Mouse (Mus musculus): ENCODE measurements around the gene Emc1. TPM values are rescaled to one million over a fixed set of nuclear protein-coding genes. Genes with fewer than 3 reads are reported as not detected.

Emc1 gene
- polyA plus RNA-seq (2014; fragmentation: Nextera tagmentation; extraction: Ambion mirVana), result 28.7 and 31.0 TPM in 2 replicates

DNA sequence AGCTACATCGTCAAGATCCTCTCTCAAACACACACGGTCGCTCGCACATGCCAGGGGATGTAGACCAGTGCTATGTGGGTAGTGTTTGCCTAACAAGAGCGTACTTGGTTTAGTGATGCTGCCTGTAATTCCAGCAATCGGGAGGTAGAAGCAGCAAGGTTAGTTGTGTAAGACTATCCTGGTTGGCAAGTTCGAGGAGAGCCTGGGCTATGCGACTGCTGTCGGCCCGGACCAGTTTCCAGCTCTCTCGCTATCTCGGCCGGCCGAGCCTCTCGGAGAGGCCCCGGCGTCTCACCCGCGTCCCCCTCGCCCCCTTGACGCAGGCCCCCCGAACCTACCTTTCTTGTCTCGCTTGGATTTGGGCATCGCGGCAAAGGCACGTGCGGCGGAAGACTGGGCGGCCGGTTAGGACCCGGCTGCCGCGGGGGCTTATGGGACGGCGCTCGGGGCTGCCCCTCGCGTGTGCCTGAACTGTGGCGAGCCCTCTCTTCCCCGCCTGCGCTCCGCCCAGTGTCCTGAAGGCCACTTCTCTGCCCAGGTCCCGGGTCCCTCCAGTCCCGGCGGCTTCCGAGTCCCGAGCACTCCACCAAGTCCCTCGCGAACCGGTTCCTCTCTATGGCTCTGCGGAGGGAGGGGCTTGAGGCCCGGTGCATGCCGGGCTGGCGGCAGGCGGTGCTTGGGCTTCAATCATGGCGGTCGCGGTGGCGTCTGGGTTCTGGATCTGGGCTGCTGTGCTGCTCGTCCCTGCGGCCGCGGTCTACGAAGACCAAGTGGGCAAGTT is at the start of gene Emc1, which contains the start of the genes Mrto4 and Ubr4:
Emc1 (plus strand) TSS at position 657 of the 781 bp plus-strand sequence.
Mrto4 (minus strand) TSS at position 646 of the 781 bp plus-strand sequence.
Ubr4 (plus strand) TSS at position 679 of the 781 bp plus-strand sequence.
- H3K36me3 ChIP-seq (ENCODE audit: insufficient read depth), result peaks cover 59% of the 10 kb centered on the region
- H3K4me3 ChIP-seq (ENCODE audit: low read depth, low read length), result peak within 1 kb of the TSS; percentile 87
- H3K9ac ChIP-seq, result peak within 1 kb of the TSS; percentile 91
- no peak for TF ChIP-seq CTCF (IDR thresholded peaks at IDR 0.05; ENCODE audit: low read depth)
- peak within 1 kb of the TSS; percentile 98 for H3K27ac ChIP-seq (ENCODE audit: low read depth)
- WGBS, result under 1% methylated on average over 63 of the region's 64 CpGs
- peak; percentile 89 for DNase-seq
- no peaks in the 10 kb centered on the region for H3K9me3 ChIP-seq (ENCODE audit: low read depth, low read length)
- no peaks in the 10 kb centered on the region for H3K27me3 ChIP-seq (ENCODE audit: insufficient read depth, low read length)
- peak; percentile 95 for ATAC-seq (ENCODE audit: insufficient read depth)
- H3K4me2 ChIP-seq, result peak within 1 kb of the TSS; percentile 99
- no peaks in the 10 kb centered on the region; the same call in 1 of the 2 replicates for H3K4me1 ChIP-seq (ENCODE audit: insufficient read depth)

DNA sequence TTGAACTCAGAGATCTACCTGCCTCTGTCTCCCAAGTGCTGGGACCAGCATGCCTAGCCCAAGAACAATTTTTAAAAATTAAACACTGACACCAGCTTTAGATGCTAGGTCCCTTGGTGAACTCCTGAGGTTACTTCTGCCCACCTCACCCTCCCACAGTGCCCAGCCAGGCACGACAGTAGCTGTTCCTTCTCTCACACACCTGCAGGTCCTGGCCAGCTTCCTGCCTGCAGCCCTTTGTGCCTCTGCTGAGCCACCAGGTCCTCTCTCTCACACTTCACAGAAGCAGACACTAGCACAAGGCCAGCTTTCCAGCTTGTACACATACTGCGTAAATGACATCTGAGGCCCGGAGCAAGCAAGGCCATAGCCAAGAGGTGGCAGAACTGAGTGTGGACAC is 46.9 kb upstream of the Emc1 start:
- DNase-seq (no peak), ATAC-seq (ENCODE audit: insufficient read depth) (no peak)
- Histone ChIP-seq H3K4me1 (ENCODE audit: insufficient read depth) (no peaks in the 10 kb centered on the region), H3K4me2 (no peak overlapping the region), H3K4me3 (ENCODE audit: low read depth, low read length) (no peak overlapping the region), H3K27me3 (ENCODE audit: insufficient read depth, low read length) (no peaks in the 10 kb centered on the region), H3K27ac (ENCODE audit: low read depth) (no peak overlapping the region), H3K36me3 (ENCODE audit: insufficient read depth) (peaks cover 18% of the 10 kb centered on the region; the same call in 1 of the 2 replicates), H3K9ac (no peak overlapping the region), H3K9me3 (ENCODE audit: low read depth, low read length) (no peaks in the 10 kb centered on the region)
- TF ChIP-seq CTCF (IDR thresholded peaks at IDR 0.05; ENCODE audit: low read depth), result no peak
- 79% methylated on average over 3 of the region's 3 CpGs for WGBS

DNA sequence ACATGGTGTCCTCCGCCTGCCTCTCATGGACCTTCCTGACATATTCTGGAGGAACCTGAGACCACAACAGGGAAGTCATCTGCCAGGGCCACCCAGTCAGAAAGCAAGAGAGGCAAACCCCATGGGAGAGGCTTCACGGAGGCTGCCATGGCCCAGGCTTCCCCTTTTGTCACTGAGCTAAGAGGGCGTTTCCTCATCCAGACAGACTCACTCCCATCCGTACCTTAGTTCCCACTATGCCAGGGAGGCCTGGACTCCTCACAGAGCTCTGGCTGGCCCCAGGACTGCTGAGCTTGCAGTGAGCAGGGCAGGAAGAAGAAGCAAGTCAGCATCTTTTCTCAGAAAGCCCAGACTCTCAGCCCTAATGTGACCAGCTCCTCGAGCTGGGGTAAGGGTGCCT is 44.5 kb upstream of the Emc1 start:
- Histone ChIP-seq H3K4me2 (no peak overlapping the region), H3K27ac (ENCODE audit: low read depth) (no peak overlapping the region), H3K9me3 (ENCODE audit: low read depth, low read length) (no peaks in the 10 kb centered on the region), H3K9ac (no peak overlapping the region; the same call in 1 of the 2 replicates), H3K27me3 (ENCODE audit: insufficient read depth, low read length) (no peaks in the 10 kb centered on the region), H3K36me3 (ENCODE audit: insufficient read depth) (peaks cover 3% of the 10 kb centered on the region; the same call in 1 of the 2 replicates), H3K4me3 (ENCODE audit: low read depth, low read length) (no peak overlapping the region), H3K4me1 (ENCODE audit: insufficient read depth) (no peaks in the 10 kb centered on the region)
- no peak for DNase-seq
- no peak for TF ChIP-seq CTCF (IDR thresholded peaks at IDR 0.05; ENCODE audit: low read depth)
- WGBS, result 82% methylated on average over 5 of the region's 5 CpGs
- ATAC-seq (ENCODE audit: insufficient read depth), result no peak

DNA sequence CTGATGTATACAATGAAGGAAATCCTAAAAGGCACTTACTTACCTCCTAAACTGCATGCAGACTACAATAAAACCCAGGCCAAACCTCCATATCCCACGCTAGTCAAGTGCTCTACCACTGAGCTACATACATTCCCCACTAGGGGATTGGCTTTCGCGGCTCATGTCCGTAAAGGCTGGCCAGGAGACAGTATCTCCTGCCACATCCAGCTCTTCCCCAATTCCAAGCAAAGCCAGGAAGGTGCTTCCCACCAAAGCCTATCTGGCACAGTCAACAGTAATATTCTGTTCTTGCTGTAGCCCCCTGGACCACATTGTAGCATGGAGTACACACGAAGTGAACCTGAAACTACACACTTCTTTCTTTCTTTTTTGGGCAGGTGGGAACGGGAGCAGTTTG is 42.7 kb upstream of the Emc1 start:
- WGBS, result 18% methylated on average over 6 of the region's 6 CpGs
- peaks cover 2% of the 10 kb centered on the region; the same call in 1 of the 2 replicates for H3K36me3 ChIP-seq (ENCODE audit: insufficient read depth)
- no peak for DNase-seq
- peak overlapping the region; percentile 93 for H3K4me3 ChIP-seq (ENCODE audit: low read depth, low read length)
- H3K9ac ChIP-seq, result peak overlapping the region; percentile 83
- no peaks in the 10 kb centered on the region for H3K9me3 ChIP-seq (ENCODE audit: low read depth, low read length)
- H3K27me3 ChIP-seq (ENCODE audit: insufficient read depth, low read length), result no peaks in the 10 kb centered on the region
- peak overlapping the region; percentile 97 for H3K4me2 ChIP-seq
- no peak for ATAC-seq (ENCODE audit: insufficient read depth)
- no peak overlapping the region for H3K27ac ChIP-seq (ENCODE audit: low read depth)
- no peaks in the 10 kb centered on the region for H3K4me1 ChIP-seq (ENCODE audit: insufficient read depth)
- peak; percentile 53 for TF ChIP-seq CTCF (IDR thresholded peaks at IDR 0.05; ENCODE audit: low read depth)

GRCm38 (mm10) chr4:139310171-139310898 is 42.1 kb upstream of the Emc1 start, which contains the start of the genes Pqlc2 and Akr7a5:
TSS of gene Pqlc2 (minus strand) at chr4:139310708.
TSS of gene Akr7a5 (plus strand) at chr4:139310744.
- WGBS, result under 1% methylated on average over 63 of the region's 63 CpGs
- Histone ChIP-seq H3K4me2 (peak within 1 kb of the TSS; percentile 97), H3K4me1 (ENCODE audit: insufficient read depth) (no peaks in the 10 kb centered on the region), H3K27me3 (ENCODE audit: insufficient read depth, low read length) (no peaks in the 10 kb centered on the region), H3K36me3 (ENCODE audit: insufficient read depth) (peaks cover 8% of the 10 kb centered on the region; the same call in 1 of the 2 replicates), H3K9me3 (ENCODE audit: low read depth, low read length) (no peaks in the 10 kb centered on the region), H3K4me3 (ENCODE audit: low read depth, low read length) (peak within 1 kb of the TSS; percentile 93), H3K27ac (ENCODE audit: low read depth) (peak within 1 kb of the TSS; percentile 73), H3K9ac (peak within 1 kb of the TSS; percentile 83)
- no peak for TF ChIP-seq CTCF (IDR thresholded peaks at IDR 0.05; ENCODE audit: low read depth)
- ATAC-seq (ENCODE audit: insufficient read depth), result peak; percentile 90
- DNase-seq, result peak; percentile 99

DNA sequence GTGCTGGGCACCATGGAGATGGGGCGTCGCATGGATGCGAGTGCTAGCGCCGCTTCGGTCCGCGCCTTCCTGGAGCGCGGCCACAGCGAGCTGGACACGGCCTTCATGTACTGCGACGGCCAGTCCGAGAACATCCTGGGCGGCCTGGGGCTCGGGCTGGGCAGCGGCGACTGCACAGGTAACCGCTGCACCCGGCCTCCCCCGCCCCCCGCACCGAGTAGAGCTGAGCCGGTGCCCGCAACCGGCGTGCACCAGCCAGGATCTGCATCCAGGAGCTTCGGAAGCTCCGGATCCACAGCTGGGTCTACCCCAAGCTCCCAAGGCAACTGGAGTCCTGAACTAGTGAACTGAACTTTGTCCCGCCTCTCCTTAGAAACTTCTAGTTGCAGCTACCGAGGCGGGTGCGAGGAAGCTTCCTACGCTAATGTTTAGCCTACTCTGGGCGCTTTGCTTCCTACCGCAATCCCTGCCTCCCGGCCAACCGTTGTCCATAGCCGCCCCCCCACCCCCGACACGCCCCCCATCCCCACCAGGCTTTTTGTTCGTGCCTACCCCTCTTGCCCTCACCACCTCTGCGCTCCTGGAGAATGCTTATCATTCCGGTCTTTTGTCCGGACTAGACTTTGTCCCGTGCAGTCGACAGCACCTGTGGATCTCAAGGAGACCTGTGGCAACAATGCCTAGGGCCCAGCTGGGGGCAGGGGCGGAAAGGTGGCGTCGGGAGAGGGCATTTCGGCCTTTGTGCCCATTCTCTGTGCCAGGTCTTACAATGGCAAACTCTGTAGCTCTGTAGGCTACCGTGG is 41.3 kb upstream of the Emc1 start:
- H3K4me3 ChIP-seq (ENCODE audit: low read depth, low read length), result peak overlapping the region; percentile 93
- H3K27me3 ChIP-seq (ENCODE audit: insufficient read depth, low read length), result no peaks in the 10 kb centered on the region
- ATAC-seq (ENCODE audit: insufficient read depth), result peak; percentile 82
- H3K9me3 ChIP-seq (ENCODE audit: low read depth, low read length), result no peaks in the 10 kb centered on the region
- peak overlapping the region; percentile 83 for H3K9ac ChIP-seq
- peak overlapping the region; percentile 73 for H3K27ac ChIP-seq (ENCODE audit: low read depth)
- peak overlapping the region; percentile 97 for H3K4me2 ChIP-seq
- TF ChIP-seq CTCF (IDR thresholded peaks at IDR 0.05; ENCODE audit: low read depth), result no peak
- H3K36me3 ChIP-seq (ENCODE audit: insufficient read depth), result peaks cover 14% of the 10 kb centered on the region; the same call in 1 of the 2 replicates
- H3K4me1 ChIP-seq (ENCODE audit: insufficient read depth), result no peaks in the 10 kb centered on the region
- DNase-seq, result peak; percentile 35
- WGBS, result under 1% methylated on average over 53 of the region's 53 CpGs
